Mouse (Mus musculus) c-Kit-positive CD71-positive TER-119-negative erythroid progenitor cells, embryonic 14.5 days (primary cell): Measurements from ENCODE around the gene Pin1.
"Not testable (repeated sequence)": the region's sequence is repeated elsewhere in the genome, so short reads cannot be mapped to it uniquely, and the experiment has no call there.

ENCODE experiments used
- DNase-seq: peaks from one replicate; pipeline ENCODE4 v3.0.0-alpha.2; 2013; ENCODE audit warnings: low read depth

The Pin1 gene

DNA sequence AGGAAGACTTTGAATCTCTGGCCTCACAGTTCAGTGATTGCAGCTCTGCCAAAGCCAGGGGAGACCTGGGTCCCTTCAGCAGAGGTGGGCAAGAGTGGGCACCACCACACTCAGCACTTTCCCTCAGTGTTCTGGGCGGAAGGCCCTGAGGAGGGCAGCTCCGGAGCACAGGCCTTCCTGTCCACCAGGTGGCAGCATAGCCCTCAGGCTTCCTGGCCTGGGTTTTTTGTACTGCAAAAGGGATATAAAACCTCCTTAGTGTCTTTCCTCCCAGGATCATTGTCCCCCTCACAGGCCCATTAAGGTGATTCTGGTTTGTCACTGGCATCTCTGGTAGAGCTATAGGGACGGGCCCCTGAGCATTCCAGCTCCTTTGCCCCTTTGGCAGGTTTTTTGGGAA lies 10.4 kb downstream of the Pin1 start:
- DNase-seq = no peak

DNA sequence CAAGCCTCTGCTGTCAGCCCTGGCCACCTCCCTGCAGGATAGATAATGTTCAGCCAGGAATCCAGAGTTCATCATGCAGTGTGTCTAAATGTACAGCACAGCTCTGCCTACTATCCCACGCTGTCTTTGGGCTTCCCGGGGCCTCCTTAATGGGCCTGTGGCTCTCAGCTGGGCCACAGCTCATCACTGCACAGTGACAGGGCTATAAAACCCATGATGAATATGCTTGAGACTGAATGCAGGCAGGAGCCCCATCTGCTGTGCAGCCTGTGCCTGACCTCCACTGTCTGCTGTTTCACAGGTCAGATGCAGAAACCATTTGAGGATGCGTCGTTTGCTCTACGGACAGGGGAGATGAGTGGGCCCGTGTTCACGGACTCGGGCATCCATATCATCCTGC lies 11.0 kb downstream of the Pin1 start:
- DNase-seq = no peak

DNA sequence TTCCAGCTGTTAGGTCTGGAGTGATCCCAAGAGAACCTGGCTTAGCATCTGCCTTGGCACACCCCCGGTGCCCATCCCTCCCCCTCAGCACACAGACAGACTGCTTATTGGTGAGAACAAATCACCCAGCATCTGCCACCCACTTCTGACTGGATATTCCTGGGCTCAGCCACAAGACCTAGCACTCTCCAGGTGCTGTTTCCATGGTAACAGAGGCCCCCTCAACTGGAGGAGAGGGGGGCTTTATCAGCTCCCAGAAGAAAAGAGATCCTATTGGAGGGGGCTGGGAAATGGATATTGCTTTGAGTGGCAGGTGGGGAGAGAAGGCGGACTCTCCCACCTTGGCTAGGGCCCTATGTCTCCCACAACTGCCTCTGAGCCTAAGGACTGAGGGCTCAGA lies 12.1 kb downstream of the Pin1 start:
- no peak for DNase-seq

DNA sequence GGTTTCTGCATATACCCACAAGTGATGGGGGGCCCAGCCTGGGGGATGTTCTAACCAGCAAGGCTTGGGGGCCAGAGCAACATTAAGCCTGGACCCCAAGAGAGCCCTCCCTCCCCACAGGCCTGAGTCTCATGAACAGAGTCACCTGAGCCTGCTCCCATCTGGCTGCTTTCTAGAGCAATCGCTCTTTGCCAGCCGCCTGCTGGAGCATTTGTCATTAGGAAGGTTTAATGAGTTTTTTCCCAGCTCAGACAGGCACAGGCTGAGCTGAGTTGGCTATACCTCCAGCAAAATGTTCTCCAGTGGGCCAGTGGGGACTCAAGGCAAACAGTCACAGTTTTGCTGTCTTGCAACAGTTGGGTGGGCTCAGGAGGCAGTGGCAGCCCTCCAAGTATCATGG lies 12.5 kb downstream of the Pin1 start:
- DNase-seq = no peak

DNA sequence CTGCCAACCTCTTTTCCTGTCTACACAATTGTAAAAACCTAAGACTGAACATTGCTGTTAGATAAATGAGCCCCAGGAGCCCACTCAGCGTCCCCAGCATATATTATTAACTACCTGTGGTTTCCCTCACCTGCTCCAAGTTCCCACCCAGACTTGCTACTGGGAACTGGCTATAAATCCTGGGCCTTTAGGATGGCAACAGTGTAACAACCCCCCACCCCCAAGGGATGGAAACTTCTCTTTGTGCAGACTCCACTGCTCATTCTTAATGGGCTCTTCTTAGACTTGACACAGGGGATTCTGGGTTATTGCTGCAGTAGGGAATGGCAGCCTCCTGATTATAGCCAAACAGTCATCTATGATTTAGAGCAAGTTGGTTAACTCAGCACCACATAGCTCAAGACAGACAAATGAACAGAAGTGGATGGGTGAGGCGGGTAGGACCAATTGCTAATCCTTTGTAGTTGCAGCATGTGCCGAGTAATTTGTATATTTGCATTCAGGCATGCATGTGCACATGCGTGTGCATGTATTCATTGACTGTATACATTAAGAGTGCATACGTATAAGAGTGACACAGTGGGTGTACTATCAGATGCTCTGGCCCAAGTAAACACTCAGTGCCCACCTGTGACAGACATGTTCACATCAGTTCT lies 13.2 kb downstream of the Pin1 start:
- DNase-seq = no peak

DNA sequence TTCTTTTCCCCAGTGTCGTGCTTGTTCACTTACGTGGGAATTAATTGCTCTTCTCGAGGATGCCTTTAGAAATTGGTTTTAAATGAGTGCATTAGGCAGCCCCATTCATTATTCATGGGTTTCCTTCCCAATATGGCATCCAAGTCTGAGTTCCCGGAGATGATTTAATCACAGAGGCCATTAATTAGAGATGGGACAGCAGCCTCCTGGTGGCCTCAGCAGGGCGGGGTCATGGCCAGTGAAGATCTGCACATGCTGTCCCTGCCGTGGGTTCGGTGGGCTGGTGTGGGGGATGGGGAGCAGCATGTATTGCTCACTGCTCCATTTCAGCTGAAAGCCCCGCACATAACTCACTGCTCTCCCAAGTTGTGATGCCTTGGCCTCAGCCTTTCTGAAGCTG lies 14.0 kb downstream of the Pin1 start:
- DNase-seq = no peak

DNA sequence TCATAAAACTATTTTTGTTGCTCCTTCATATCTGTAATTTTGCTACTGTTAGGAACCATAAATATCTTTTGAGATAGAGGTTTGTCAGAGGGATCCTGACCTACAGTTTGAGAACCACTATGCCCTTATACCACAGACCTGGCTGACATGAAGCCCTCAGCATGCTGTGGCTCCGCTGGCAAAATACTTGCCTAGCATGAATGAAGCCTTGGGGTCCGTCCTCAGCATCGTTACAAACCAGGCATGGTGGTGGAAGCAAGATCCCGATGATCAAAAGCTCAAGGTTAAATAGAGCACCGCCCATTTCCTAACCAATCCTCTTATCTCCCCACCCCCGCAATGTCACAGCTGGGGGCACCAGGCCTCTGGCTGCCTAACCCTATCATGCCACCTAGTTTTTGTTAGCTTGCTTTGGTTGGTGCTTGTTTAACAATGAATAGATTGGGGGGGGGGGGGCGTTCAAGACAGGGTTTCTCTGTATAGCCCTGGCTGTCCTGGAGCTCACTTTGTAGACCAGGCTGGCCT lies 14.7 kb downstream of the Pin1 start:
- no peak for DNase-seq

DNA sequence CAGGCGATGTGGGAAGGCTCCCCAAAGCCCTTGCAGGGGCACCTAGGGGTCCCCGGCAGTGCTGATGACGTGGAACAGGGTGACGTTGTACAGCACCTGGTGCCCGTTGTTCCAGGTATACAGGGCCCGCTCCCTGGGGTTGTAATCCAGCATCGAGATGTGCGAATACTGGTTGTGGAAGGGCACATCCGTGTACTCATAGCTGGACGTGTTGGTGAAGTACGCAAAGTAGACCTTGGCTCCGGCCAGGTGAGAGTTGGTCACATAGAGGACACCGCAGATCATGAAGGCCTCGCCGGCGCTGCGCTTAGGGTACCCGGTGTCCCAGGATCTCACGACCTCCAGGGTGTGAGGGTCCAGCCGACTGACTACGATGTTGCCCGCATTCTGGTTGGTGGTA lies 16.2 kb downstream of the Pin1 start:
- no peak for DNase-seq

DNA sequence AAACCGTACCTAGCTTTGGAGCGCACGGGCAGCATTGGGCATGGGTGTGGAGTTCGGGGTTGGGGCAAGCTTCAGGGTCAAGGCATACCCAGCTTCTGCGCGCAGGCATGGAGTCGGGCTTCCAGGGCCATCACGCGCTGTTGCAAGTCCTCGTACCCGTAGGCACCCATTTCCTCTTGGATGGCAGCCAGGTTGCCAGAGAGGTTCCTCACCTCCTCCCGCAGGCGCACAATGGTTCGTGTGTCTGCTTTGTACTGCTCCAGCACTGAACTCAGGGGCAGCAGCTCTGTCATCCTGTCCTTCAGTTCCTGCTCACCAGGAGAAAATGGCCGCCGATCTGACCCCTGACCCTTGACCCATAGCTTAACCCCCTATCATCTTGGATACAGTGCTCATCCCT lies 20.2 kb downstream of the Pin1 start:
- no peak for DNase-seq

DNA sequence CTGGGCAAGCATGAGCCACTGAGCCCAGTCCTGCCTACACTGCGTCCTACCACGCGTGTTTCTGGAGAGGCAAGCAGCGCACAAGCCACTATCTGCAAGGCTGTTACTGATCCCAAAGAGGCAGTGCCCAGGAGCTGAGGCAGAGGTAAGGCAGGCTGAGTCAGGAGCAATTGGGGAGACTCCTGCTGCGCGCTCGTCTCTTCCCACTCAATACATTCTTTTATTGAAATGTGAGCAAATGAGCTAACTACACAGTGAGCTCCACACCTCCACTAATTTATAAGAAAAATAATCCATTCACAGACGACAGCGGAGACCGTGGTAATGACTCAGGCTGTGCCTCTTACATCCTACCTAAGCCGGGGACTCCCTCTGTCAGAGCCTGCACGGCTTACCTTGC lies 26.0 kb downstream of the Pin1 start:
- DNase-seq = no peak

DNA sequence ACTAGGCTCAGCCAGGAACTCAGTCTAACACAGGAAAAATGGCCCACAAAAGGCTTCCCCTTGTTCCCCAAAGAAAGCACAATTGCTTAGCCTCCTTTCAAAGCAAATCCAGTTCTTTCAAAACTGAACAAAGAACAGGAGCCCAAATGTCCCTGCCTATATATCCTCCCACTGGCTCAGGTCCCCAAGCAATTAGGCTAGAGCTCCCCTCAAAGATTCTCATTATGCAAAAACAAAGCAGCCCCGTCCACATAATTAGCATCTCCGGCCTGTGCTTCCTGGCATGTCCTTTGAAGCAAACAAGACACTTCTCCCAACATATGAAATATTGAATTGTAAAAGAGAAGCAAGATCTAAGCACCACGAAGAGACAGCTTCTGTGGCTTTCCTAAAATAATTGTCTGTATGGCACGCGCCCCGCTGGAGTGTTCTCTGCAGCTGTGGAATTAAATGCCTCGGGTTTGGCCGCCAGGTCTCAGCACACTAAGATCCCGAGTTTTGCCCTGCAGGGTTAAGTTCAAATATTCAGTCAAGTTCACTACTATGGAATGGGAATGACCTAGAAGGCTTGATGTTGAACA lies 28.6 kb downstream of the Pin1 start:
- no peak for DNase-seq

DNA sequence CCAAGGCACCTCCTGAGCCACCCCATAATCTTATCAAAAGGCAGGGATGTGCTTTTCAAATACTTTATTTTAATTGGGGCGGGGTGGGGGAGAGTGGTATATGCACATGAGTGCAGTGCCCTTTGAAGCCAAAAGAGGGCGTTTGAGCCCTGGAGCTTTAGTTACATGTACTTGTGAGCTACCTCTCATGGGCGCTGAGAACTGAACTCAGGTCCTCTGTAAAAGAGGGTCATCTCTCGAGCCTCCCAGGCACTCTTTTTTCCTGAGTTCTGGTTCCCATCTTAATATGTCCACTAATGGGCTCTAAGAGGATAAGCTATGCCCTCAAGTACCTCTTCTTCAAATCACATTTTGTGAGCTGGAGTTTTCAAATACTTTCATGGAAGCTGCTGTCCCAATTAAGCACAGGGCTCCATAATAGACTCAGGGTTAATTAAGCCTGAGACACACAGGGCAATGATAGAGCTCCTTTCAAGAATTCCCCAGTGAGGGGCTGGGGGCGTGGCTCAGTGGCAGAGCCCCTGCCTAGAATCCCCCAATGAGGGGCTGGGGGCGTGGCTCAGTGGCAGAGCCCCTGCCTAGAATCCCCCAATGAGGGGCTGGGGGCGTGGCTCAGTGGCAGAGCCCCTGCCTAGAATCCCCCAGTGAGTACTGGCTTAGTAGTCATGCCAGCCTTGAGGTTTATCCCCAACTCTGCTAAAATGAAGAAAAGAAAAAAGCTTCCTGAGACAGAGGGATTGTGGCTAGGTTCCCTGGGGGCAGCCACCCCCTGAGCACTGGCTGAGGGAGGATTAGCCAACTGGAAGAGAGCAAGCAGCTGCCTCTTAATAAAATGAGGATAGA lies 29.9 kb downstream of the Pin1 start:
- no peak for DNase-seq

DNA sequence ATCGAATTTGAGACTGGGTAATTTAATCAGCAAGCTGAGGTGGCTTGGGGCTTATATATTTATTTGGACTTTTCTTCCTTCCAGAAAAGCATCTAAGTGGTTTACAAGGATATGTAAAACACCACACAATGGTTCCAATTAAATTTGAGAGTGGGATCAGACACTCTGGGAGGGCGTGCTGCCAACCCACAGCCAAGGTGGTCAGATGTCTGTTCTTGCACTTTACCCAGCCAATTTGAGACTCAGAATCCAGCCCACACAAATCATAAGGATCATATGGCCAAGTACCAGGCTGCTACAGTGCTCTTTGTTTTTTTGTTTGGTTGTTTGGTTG lies 30.5 kb downstream of the Pin1 start:
- no peak for DNase-seq

DNA sequence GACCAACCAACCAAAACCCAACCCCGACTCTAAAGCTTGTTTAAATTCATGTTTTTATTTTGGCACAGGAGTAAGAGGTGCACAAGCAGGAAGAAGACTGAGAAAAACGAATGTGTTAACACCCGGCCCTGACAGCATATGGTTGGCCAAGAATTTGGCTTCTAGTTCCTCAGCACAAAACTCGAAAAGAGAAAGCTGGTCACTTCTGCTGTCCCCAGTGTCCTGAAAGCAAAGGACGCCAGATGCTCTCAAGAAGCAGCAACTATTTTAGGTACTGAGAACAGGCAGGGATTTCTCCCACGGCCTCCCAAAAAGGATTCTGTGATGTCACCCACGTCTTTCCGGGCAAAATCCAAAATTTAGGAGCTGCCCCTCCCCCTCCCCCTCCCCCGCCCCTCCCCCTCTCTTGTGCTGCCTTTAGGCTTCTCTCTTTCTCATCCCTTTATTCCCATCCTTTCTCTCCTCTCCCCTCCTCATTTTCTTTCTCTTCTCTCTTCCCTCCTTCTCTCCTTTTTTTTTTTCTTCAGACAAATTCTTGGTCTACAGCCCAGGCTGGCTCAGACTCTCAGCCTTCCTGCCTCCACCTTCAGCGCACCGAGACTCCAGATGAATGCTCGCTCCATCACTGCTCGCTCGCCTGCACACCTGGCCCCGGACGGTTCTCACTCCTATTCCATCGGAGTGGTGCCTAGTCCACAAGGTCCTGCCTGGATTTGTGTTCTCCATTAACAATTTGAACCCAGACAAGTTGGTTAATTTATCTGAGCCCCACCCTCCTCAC lies 33.4 kb downstream of the Pin1 start:
- DNase-seq = no peak

DNA sequence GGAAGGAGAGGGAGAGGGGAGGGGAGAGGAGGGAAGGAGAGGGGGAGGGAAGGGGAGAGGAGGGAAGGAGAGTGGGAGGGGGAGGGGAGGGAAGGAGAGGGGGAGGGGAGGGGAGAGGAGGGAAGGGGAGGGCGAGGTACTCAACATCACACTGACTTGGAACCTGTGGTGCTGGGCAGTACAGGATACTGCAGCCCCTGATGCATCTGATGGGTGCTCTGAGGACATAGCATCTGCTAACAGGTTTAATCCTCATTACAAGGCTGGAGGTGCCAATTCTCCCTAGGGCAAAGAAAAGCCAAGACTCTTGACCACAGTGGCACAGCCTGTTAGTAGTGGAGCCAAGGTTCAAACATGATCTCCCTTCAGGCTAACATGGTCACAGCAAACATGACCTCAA lies 37.5 kb downstream of the Pin1 start:
- no peak for DNase-seq

DNA sequence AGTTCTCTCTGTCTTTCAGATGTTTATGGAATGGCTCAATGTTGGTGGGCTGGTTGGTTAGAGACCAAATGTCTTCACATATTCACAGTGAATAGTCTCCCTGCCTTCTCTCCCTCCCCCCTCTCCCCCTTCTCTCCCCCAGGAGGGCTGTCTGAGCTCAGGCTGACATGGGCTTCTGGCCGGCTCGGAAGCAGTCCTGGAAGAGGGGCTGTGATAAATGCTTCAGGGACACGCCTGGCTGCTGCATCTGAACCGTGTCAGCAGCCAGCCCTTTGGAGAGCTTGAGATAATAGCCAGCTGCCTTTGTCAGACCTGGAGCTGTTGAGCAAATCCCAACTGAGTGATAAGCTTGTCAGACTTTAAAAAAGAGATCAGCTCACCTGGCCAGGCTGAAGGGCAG lies 38.0 kb downstream of the Pin1 start:
- DNase-seq = no peak

DNA sequence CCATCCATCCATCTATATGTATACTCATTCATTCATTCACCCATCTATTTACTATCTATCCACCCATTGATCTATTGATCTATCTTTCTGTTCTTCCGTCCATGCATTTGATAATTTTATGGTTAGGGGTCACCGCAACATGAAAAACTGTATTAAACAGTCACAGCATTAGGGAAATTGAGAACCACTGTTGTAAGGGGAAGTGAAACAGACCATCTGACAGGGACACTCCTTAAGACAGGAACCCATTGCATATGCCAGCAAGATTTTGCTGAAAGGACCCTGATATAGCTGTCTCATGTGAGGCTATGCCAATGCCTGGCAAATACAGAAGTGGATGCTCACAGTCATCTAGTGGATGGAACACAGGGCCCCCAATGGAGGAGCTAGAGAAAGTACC lies 38.6 kb downstream of the Pin1 start:
- DNase-seq = not testable (repeated sequence)

DNA sequence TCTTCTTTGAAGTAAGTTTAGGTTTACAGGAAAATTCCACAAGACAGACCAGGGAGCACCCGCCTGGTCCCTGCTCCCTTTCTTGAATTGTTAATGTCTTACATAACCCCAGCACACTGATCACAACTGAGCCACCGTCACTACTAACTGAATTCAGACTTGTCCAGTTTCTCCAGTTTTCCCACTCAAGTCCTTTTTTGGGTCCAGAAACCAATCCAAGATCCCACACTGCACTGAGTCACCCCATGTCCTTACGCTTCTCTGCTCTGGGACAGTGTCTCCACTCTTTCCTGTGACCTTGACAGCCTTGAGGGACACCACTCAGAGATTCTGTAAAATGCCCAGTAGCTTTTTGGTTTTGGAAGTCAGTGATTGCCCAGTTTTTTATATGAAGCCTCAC lies 41.0 kb downstream of the Pin1 start:
- DNase-seq = no peak

DNA sequence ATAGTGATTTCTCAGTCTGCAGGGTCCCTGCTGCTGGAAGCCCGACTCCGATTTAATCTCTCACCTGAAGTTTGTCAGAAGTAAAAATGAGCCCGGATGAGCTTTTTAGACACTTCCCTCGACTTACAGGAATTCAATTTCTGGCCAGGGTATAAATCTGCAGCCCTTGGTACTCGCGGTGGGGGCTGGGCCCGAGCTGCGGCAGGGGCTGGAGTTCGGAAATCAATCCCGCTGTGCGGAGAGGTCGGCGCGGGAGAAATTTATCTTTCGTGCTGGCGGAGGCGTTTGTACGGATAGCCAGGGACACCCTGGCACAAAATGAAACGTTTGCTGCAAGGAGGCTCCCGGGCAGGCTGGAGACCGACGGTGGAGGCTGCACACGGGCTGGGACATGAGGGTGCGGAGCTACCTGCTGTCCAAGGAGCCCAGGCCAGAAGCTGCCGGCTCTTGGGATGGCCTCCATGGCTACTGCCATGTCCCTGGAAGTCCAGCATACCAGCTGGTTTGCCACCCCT lies 42.9 kb downstream of the Pin1 start:
- no peak for DNase-seq

DNA sequence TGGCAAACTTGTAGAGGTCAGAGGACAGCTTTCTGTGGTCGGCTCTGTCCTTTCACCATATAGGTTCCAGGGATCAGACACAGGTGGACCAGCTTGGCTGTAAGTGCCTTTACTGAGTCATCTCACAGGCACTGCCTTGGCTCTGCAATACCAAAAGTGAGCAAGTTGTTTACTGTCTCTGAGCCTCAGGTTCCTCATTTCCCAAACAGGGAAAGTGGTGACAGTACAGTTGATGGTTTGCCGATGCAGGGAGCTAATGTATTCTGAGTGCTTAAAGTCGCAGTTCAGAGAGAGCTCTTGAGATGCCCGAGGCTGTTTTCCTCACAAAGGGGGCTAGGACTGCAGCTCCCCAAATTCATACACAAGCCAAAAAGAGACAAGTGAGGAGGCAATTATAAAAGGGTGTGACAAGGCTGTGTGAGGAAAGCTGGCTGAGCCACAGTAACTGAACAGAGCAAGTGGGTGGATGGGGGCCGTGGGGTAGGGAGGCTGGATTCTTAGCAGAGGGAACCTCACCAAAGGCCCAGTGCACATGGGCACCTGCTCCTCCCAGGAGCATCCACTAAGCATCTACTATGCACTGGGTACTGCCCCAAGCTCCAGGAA lies 44.3 kb downstream of the Pin1 start:
- no peak for DNase-seq

DNA sequence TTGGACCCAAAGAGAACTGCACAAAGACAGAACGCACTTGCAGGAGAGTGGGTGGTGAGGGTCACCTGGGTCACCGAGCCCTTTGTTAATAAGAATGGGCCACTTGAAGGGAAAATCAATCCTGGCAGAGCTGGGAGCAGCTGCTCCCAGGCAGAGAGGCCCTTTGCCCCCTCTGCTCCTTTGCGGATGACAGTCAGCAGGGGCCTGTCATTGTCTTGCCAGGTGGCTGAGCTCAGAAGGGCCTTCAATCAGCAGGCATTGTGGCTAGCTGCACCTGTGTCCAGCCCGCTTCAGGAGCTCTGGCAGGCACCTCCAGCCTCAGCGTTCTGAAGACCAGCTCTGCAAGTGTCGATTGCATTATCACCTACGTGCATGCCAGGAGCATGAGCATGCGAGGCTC lies 45.6 kb downstream of the Pin1 start:
- DNase-seq = no peak

DNA sequence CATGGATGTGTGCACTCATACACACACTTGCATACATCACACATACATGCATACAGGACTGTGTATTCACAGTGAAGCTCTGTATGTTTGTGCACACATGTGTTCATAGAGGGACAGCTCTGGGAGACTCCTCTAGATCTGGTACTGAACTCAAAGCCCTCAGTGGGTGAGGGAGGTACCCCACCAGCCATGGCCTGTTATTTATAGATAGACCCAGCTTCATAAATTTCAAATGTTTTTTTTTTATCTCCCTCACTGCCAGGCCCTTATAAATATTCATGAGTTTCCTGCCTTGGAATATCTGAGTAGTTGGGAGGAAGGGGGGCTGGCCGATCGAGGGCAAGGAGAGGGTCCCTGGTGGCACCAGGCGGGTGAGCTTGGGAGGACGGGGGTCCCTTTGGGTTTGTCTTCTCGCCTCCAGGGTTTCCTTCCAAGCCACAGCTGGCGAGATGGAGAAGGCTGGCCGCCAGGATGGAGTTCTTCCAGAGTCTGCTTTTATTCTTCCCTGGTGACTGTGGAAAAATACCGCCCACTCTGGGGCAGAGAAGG lies 52.0 kb downstream of the Pin1 start:
- no peak for DNase-seq
